11 mouse cellular contexts compared by ENCODE assay signal in genomic region chrX:159829192-159829852, GRCm38 (mm10).
DNase-seq lines count a peak whose midpoint lies in the region; ATAC-seq and TF ChIP-seq lines count a peak whose summit lies in the region.
"Had no signal": no experiment of that assay in that cellular context is flagged by ENCODE, and none has a peak within 500 bp of the region (broad histone marks: within the 10 kb centered on the region; RNA-seq: fewer than 3 reads in every experiment).

No protein-coding gene starts in this region.

- no peaks in the 10 kb centered on the region for H3K4me1 ChIP-seq in CH12.LX (ENCODE audit: control insufficient read depth in 1 of 2, insufficient read depth in 2 of 2)
- H3K4me1 ChIP-seq: lung, embryonic 15.5 days; stomach, embryonic 15.5 days had no signal

- H3K79me2 ChIP-seq in CH12.LX (replicated peaks; ENCODE audit: control insufficient read depth, extremely low read depth, insufficient read depth, poor library complexity, severe bottlenecking): no peaks in the 10 kb centered on the region

- TF ChIP-seq RAD21 in CH12.LX (IDR thresholded peaks at IDR 0.05; ENCODE audit: low read depth, low read length): no peak

- no peak for TF ChIP-seq EP300 in CH12.LX (IDR thresholded peaks at IDR 0.05; ENCODE audit: low read length)

- no peaks in the 10 kb centered on the region for H3K27me3 ChIP-seq in CH12.LX (replicated peaks)
- H3K27me3 ChIP-seq: stomach, embryonic 15.5 days had no signal

- H3K27ac ChIP-seq in CH12.LX (ENCODE audit: insufficient read depth, low read depth): no peak overlapping the region
- H3K27ac ChIP-seq: lung, embryonic 15.5 days; stomach, embryonic 15.5 days had no signal

- DNase-seq in CH12.LX (ENCODE audit: extremely low read depth): peak; percentile 11
- peak; percentile 37 for DNase-seq in brain, embryonic 18.5 days (ENCODE audit: low read depth, low spot score)
- peak; percentile 72 for DNase-seq in induced T-regulatory cell, adult 2 months (ENCODE audit: low read depth)
- no peak for DNase-seq in testis, postnatal 14 days (ENCODE audit: low spot score)
- no peak for DNase-seq in lung, postnatal 10 days
- DNase-seq in gastrocnemius, adult 8-10 months (ENCODE audit: low spot score in 2 of 2): no peak
- DNase-seq in kidney, adult 8-10 months: no peak
- DNase-seq: kidney, adult 18-20 months had no signal

- H3K36me3 ChIP-seq in CH12.LX (replicated peaks in 1 of 2; ENCODE audit: control insufficient read depth in 1 of 2, insufficient read depth in 1 of 2, low read length in 1 of 2): peaks cover 5 to 25% of the 10 kb centered on the region in 2 experiments
- H3K36me3 ChIP-seq: lung, embryonic 15.5 days; stomach, embryonic 15.5 days had no signal

- dilution Hi-C loops in CH12.LX (cut with MboI; ENCODE audit: extremely low pct_ligation_motif_present, extremely low pct_unique_long_range_greater_than_20kb, low sequenced_read_pairs): no loop called here

- TF ChIP-seq CTCF in CH12.LX (conservative IDR thresholded peaks at IDR 0.05 in 1 of 2, IDR thresholded peaks at IDR 0.05 in 1 of 2; ENCODE audit: low read depth in 2 of 2, low read length in 2 of 2): no peak

- no peaks in the 10 kb centered on the region for H3K9me3 ChIP-seq in CH12.LX (replicated peaks; ENCODE audit: low read length)
- H3K9me3 ChIP-seq: lung, embryonic 15.5 days; stomach, embryonic 15.5 days had no signal

- H3K4me2 ChIP-seq in CH12.LX (ENCODE audit: insufficient read depth, low read depth, poor library complexity, severe bottlenecking): no peak overlapping the region
- H3K4me2 ChIP-seq: lung, embryonic 15.5 days; stomach, embryonic 15.5 days had no signal

- no peak overlapping the region for H3K4me3 ChIP-seq in CH12.LX (replicated peaks in 1 of 3; ENCODE audit: low read depth in 2 of 3, low read length in 2 of 3, poor library complexity in 1 of 3)
- H3K4me3 ChIP-seq: lung, embryonic 15.5 days; stomach, embryonic 15.5 days had no signal

- in situ Hi-C loops in CH12.LX (cut with MboI; ENCODE audit: low pct_ligation_motif_present, low pct_unique_long_range_greater_than_20kb, low sequenced_read_pairs): no loop called here

- ATAC-seq in monocyte, adult 5-6 weeks (replicated peaks; ENCODE audit: insufficient number of reproducible peaks, low FRiP score, low TSS enrichment, poor library complexity, severe bottlenecking): 0 out of 2 replicates have a peak, but pooled peaks have one; percentile 35

- H3K9ac ChIP-seq in CH12.LX (ENCODE audit: insufficient read depth, low read depth): no peak overlapping the region
- H3K9ac ChIP-seq: lung, embryonic 15.5 days; stomach, embryonic 15.5 days had no signal

- TF ChIP-seq POLR2A in CH12.LX (IDR thresholded peaks at IDR 0.05; ENCODE audit: low read depth, low read length): no peak

TF ChIP-seq in CH12.LX, 34 proteins besides CTCF, POLR2A, EP300 and RAD21:
- TF ChIP-seq MEF2A (IDR thresholded peaks at IDR 0.05; ENCODE audit: borderline replicate concordance, low read depth, low read length): no peak

Comparison
In these comparisons a context has a peak if more than half of its experiments do, and no peak if none do; other contexts are left out.
1. DNase-seq: peak in CH12.LX (single experiment), brain, embryonic 18.5 days (single experiment) and induced T-regulatory cell, adult 2 months (single experiment); none in testis, postnatal 14 days (single experiment), lung, postnatal 10 days (single experiment), gastrocnemius, adult 8-10 months (0 of 2) and kidney, adult 8-10 months (0 of 2).